Mouse (Mus musculus) lung, postnatal 25 days (tissue): ENCODE results near the gene Fmo1.

ENCODE experiments used
- DNase-seq: peaks from one replicate; pipeline ENCODE4 v3.0.0; 2022; ENCODE audit warnings: low spot score

Gene Fmo1

GRCm38 (mm10) chr1:162866280-162866681 is at the start of gene Fmo1:
Fmo1 (minus strand) TSS chr1:162866610.
- peak; percentile 71 for DNase-seq

- no peak for DNase-seq
Observed at GRCm38 (mm10) chr1:162914932-162915556, 48.6 kb upstream of the Fmo1 start.

- no peak for DNase-seq
Observed at GRCm38 (mm10) chr1:162912085-162912484, 45.7 kb upstream of the Fmo1 start.

- DNase-seq, result no peak
Observed at GRCm38 (mm10) chr1:162901879-162902278, 35.5 kb upstream of the Fmo1 start.

- peak; percentile 82 for DNase-seq
Observed at GRCm38 (mm10) chr1:162897838-162898811, 31.7 kb upstream of the Fmo1 start, which contains the start of gene Fmo2. Fmo2 (minus strand) TSS chr1:162898726.

GRCm38 (mm10) chr1:162895900-162896299 is 29.5 kb upstream of the Fmo1 start:
- peak; percentile 80 for DNase-seq

- DNase-seq, result no peak
Observed at GRCm38 (mm10) chr1:162893014-162893413, 26.6 kb upstream of the Fmo1 start.

GRCm38 (mm10) chr1:162891980-162892451 is 25.6 kb upstream of the Fmo1 start:
- peak; percentile 88 for DNase-seq

GRCm38 (mm10) chr1:162888646-162889045 is 22.2 kb upstream of the Fmo1 start:
- DNase-seq, result no peak

- no peak for DNase-seq
Observed at GRCm38 (mm10) chr1:162887644-162888043, 21.2 kb upstream of the Fmo1 start.

- DNase-seq, result no peak
Observed at GRCm38 (mm10) chr1:162886138-162886816, 19.9 kb upstream of the Fmo1 start.

- no peak for DNase-seq
Observed at GRCm38 (mm10) chr1:162882681-162883080, 16.3 kb upstream of the Fmo1 start.

- peak; percentile 81 for DNase-seq
Observed at GRCm38 (mm10) chr1:162879595-162880369, 13.4 kb upstream of the Fmo1 start.

- DNase-seq, result peak; percentile 63
Observed at GRCm38 (mm10) chr1:162875091-162875490, 8.7 kb upstream of the Fmo1 start.

- no peak for DNase-seq
Observed at GRCm38 (mm10) chr1:162871701-162872311, 5.4 kb upstream of the Fmo1 start.

- no peak for DNase-seq
Observed at GRCm38 (mm10) chr1:162870978-162871377, 4.6 kb upstream of the Fmo1 start.

- DNase-seq, result no peak
Observed at GRCm38 (mm10) chr1:162867396-162867795, 986 bp upstream of the Fmo1 start.

- DNase-seq, result no peak
Observed at GRCm38 (mm10) chr1:162865493-162865830, 948 bp downstream of the Fmo1 start.

- DNase-seq, result no peak
Observed at GRCm38 (mm10) chr1:162864816-162865492, 1.5 kb downstream of the Fmo1 start.

GRCm38 (mm10) chr1:162864279-162864678 is 2.1 kb downstream of the Fmo1 start:
- no peak for DNase-seq

GRCm38 (mm10) chr1:162863579-162863978 is 2.8 kb downstream of the Fmo1 start:
- DNase-seq, result no peak
